Mouse (Mus musculus): ENCODE measurements at regions not wholly inside any gene's neighbourhood (a gene's known extent, or its start where the extent isn't known, plus 50 kb on each side); places are given as distances from the start of the nearest gene placed in this dataset.

DNA sequence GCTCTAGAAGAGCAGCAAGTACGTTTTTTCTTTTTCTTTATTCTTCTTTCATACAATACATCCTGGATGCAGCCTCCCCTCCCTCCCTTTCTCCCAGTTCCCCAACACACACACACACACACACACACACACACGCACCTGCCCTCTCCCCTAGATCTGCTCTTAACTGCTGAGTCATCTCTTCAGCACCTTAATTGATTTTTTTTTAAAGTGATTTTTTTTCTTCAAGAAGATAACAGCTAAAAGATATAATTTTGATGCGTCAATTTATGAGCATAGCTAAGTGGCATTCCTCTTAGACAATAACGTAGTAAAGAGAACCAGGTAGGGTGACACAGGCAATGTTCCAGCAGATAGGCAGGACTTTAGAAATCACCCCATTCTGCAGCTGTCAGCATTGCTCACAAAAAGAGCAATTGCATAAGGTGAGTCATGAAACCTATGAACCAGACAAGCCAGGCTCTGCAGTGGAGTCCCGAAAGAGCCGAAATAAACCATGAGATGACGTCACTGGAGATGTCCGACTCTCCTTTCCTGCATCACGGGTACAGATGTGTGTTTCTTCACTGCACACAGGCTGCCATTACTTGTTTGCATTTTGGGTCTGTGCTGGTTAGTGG is 63.9 kb upstream of the Tnrc6a start:
- DNase-seq = no peak

DNA sequence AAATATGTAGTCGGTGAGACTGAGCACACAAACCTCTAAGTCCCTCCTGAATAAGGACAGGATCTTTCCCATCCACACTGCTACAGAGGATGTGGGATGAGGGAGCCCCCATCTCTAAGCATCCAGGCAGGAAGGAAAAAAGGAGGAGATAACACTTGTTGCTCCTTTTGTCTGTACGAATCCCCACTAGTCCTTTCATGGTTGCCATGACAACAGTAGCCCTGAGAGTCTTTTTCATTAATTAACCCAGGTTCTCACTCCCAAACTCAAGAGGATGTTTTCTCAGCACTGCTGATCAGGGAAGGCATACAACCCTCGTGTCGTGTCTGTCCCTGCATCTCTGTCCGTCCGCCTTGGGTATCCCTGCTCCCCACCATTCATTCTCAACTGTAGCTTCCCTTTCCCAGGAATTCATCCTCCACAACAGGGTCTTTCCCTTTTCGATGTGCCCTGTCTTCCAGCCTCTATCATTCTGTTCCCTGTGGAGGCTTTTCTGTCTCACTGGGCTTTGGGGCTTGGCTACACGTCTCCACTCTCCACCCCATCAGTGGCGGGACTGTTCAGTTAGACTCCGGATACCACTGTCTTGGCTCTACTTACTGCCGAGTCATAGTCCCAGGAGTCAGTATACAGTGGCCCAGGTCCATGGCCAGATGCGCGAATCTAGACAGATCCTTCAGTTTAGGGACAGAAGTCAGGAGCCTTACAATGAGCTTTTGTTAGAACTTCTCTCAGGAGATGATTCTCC is 60.2 kb upstream of the Tnrc6a start:
- DNase-seq = no peak

DNA sequence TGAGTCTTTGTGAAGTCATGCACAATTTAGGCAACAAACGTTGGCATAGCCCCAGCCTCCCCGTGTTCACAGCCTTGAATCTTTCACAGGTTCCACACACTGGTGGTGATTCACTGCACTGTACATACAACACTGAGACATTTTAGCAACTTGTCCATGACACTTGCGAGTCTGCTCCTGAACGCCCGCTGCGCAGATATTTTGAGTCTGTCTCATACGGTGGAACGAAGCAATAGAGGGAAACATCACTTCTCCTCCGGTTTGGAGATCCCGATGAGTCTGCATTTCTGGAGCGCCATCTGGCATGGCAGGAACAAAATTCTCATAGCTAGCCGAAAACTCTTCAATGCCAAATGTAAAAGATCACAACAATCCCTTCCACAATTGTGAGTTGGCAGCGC is 57.7 kb upstream of the Tnrc6a start:
- DNase-seq = peak; percentile 60

DNA sequence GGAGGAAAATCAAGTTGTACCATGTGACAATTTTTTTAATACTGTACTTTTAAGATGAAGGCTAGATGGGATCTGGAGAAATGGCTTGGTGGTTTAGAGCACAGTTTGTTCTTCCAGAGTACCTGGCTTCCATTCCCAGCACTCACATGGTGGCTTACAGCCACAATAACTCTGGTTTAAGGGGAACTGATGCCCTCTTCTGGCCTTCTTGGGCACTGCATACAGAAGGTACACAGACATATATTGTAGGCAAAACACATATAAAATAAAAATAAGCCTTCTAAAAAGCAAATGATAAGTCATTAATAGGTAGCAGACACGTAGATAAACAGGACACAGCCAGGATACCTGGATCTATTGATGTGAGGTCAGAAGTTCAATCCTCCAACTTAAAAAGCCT is 56.3 kb upstream of the Tnrc6a start:
- no peak for DNase-seq

DNA sequence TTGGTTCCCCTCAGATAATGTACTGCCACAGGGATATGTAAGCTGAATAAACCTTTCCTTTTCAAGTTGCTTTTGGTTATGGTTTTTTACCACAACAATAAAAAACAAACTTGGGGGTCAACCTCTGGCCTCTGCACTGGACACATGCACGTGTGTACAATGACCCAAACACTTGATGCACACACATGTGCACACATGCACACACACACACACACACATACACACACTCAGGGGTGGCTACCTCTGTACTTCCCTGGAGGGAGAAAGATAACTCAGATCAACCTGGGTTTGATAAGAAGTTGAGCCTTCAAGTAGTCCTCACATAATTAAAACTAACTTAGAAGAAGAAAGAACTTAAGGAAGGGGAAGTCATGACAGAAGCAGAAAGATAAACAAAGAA is 55.4 kb upstream of the Tnrc6a start:
- DNase-seq = no peak

DNA sequence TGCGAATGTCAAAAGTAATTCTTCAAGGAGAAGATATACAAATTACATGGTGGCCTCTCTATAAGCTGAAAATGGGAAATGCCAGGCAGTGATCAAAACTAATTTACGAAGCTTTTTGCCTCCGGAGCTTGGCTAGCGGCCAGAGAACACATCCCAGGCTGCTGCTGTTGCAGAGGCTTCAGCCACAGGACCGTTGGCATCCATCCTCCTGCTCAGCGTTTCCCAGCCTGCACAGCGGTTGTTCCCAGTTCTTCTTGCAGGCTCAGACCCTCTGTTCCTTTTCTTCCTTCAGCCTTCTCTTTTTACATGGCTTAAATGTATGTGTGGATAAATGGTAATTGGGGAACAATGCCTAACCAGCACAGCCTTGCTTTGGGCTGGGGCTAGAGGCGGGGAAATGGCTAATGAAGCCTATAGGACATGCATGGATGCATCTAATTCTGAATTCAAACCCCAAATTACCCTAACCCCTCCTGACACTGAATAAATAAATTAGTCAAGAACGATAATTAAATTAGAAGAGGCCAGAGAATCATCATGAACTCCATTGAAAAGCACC is 54.9 kb upstream of the Tnrc6a start:
- DNase-seq = no peak

DNA sequence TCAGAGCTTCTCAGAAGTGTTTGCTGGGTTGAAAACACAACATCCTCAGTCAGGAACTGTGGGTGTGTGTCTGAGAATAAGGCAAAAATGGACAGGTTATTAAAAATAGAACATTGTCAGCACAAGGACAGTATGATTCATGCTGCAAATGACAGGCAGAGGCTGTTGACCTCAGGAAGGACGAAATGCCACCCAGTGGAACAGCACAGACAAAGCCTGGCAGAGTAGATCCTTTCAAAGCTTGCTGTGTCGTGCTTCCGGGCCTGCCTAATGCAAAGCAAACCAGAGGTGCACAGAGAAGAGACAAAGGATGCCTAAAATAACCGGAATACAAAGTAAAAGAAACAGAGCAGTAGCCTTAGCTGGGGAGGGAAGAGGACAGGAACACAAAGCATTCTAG is 54.4 kb upstream of the Tnrc6a start:
- DNase-seq = no peak

DNA sequence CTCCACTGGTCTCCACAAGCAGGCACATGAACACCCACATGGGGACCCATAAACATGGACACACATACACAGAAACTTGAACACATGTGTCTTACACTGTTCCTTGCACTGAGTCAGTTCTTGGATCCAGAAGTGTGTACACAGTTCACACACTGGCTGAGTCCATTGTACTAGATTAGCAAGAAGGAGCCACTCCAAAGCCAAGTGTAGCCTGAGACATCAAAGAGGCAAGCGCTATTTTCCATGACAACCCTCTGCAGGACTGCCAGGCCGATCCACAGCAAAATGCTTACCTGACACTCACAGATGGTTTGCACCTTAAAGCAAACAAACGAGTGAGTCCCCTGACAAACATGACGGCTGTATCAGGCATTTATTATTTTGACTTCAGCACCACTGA is 52.8 kb upstream of the Tnrc6a start:
- no peak for DNase-seq

Measured in cerebellum, adult 8-10 months (tissue).